Mouse (Mus musculus) T-helper 2 cell (primary cell): Measurements from ENCODE around the gene Gm4707.
"Not testable (repeated sequence)": the region's sequence is repeated elsewhere in the genome, so short reads cannot be mapped to it uniquely, and the experiment has no call there.

Experiments
- in situ Hi-C: fragments of 300-600 bp; cut with MboI, MseI; formaldehyde crosslinking; loops from one replicate; pipeline ENCODE4 v1.15.1; 2025; ENCODE audit warnings: high pct_unique_total_duplicates

Gm4707 gene

GRCm38 (mm10) chr17:71444718-71445117 is 15.0 kb downstream of the Gm4707 start:
- in situ Hi-C loops = no loop called here

GRCm38 (mm10) chr17:71444126-71444525 is 15.6 kb downstream of the Gm4707 start:
- in situ Hi-C loops = no loop called here

- in situ Hi-C loops = no loop called here
Measured at GRCm38 (mm10) chr17:71443273-71443672, 16.4 kb downstream of the Gm4707 start.

- in situ Hi-C loops = not testable (repeated sequence)
Measured at GRCm38 (mm10) chr17:71422502-71422901, 37.2 kb downstream of the Gm4707 start.

GRCm38 (mm10) chr17:71419448-71419847 is 40.3 kb downstream of the Gm4707 start:
- in situ Hi-C loops = not testable (repeated sequence)

GRCm38 (mm10) chr17:71417008-71417407 is 42.7 kb downstream of the Gm4707 start:
- in situ Hi-C loops = no loop called here
